Mouse (Mus musculus) lung, postnatal 0 days (tissue): ENCODE data around the gene Hist1h3g.

ENCODE experiments used
- CTCF ChIP-seq: IDR thresholded peaks from 2 replicates; pipeline ENCODE4 v1.5.1; 2016; ENCODE audit warnings: antibody characterized with exemption, mild to moderate bottlenecking
- EP300 ChIP-seq: IDR thresholded peaks from 2 replicates; pipeline ENCODE4 v1.6.1; 2016; ENCODE audit warnings: antibody characterized with exemption, mild to moderate bottlenecking, control low read depth

GRCm38 (mm10) chr13:23551146-23551834, 16.1 kb downstream of the Hist1h3g start, which contains the start of gene Hist1h4f:
- TF ChIP-seq EP300 (peak; percentile 89), CTCF (peak; percentile 66)
